In genomic region chr2:163411344-163411743, GRCm38 (mm10) we compare ENCODE assay signal across 8 mouse cellular contexts. TPM values are rescaled to one million over a fixed set of nuclear protein-coding genes. Genes with fewer than 3 reads are reported as not detected.
"Had no signal": no experiment of that assay in that cellular context is flagged by ENCODE, and none has a peak within 500 bp of the region (broad histone marks: within the 10 kb centered on the region; RNA-seq: fewer than 3 reads in every experiment).

No protein-coding gene starts in this region.

RNA-seq across cellular contexts. Expression of gene Jph2, which starts 13.6 kb away (rescaled TPM):
- total RNA-seq: common myeloid progenitor, adult 5-6 weeks; granulocyte monocyte progenitor cell, adult 5-6 weeks had no signal
- polyA plus RNA-seq: erythroblast, embryonic 14.5 days had no signal

RNA-seq across cellular contexts. Expression of gene Gdap1l1, which starts 26.9 kb away (rescaled TPM):
- total RNA-seq: gastrocnemius, postnatal 25 days; gastrocnemius, postnatal 36 days; gastrocnemius, postnatal 4 days; granulocyte monocyte progenitor cell, adult 5-6 weeks; heart, adult 18-20 months; heart, adult 8-10 months had no signal
- polyA plus RNA-seq: erythroblast, embryonic 14.5 days had no signal
